Mouse (Mus musculus) neural tube, embryonic 11.5 days (tissue): ENCODE measurements around the gene Pard3. TPM values are rescaled to one million over a fixed set of nuclear protein-coding genes. Genes with fewer than 3 reads are reported as not detected.
A peak's percentile ranks its signal among the peaks of the same experiment; 100 is the strongest.

Experiments used
- ATAC-seq: fragments of 200-750 bp; cut with Nextera tagmentation; 2 replicates; pipeline ENCODE4 v1.8.0; 2017; ENCODE audit warnings: moderate number of reproducible peaks, mild to moderate bottlenecking, moderate TSS enrichment, moderate library complexity; ENCODE audit not compliant: insufficient read depth, low FRiP score, low TSS enrichment
- DNase-seq: peaks from one replicate; pipeline ENCODE4 v3.0.0-alpha.2; 2015; ENCODE audit warnings: low spot score
- H3K27ac ChIP-seq: fragments of 300-500 bp; sonication (generic); 2 replicates; pipeline ENCODE4 v1.5.1; 2014; ENCODE audit warnings: low read depth, mild to moderate bottlenecking, low read length
- H3K27me3 ChIP-seq: fragments of 300-500 bp; sonication (generic); 2 replicates; pipeline ENCODE4 v1.6.1; 2014; ENCODE audit warnings: mild to moderate bottlenecking, low read length, mixed read lengths; ENCODE audit not compliant: control insufficient read depth, insufficient read depth
- H3K36me3 ChIP-seq: fragments of 300-500 bp; sonication (generic); 2 replicates; pipeline ENCODE4 v1.6.1; 2014; ENCODE audit warnings: mild to moderate bottlenecking, low read length, moderate library complexity, mixed read lengths; ENCODE audit not compliant: control insufficient read depth, insufficient read depth
- H3K4me1 ChIP-seq: fragments of 300-500 bp; sonication (generic); 2 replicates; pipeline ENCODE4 v1.6.1; 2014; ENCODE audit warnings: low read length, mixed read lengths; ENCODE audit not compliant: control insufficient read depth, insufficient read depth
- H3K4me2 ChIP-seq: fragments of 300-500 bp; sonication (generic); 2 replicates; pipeline ENCODE4 v1.6.1; 2014; ENCODE audit warnings: low read depth, mild to moderate bottlenecking, moderate library complexity
- H3K4me3 ChIP-seq: fragments of 300-500 bp; sonication (generic); 2 replicates; pipeline ENCODE4 v1.5.1; 2014; ENCODE audit warnings: low read depth, low read length
- H3K9ac ChIP-seq: fragments of 300-500 bp; sonication (generic); 2 replicates; pipeline ENCODE4 v1.6.1; 2014; ENCODE audit warnings: mild to moderate bottlenecking, low read length
- H3K9me3 ChIP-seq: fragments of 300-500 bp; sonication (generic); 2 replicates; pipeline ENCODE4 v1.6.1; 2016; ENCODE audit warnings: low read length; ENCODE audit not compliant: control insufficient read depth
- WGBS: fragments of 180-500 bp; shearing (Covaris S2); extraction: QIAGEN DNeasy Blood & Tissue Kit; methylation state at CpG from one replicate; pipeline ENCODE4 v1.1.7; 2014; 5-methylcytosine and 5-hydroxymethylcytosine counted together
- polyA plus RNA-seq: library from polyadenylated mRNA; unstranded; fragments of >200 nt; fragmentation: Nextera tagmentation; extraction: Ambion mirVana; gene quantifications from 2 replicates; pipeline ENCODE4 v1.2.1, GENCODE M21; 2014

The Pard3 gene
- polyA plus RNA-seq, 1 experiment from 2014 or later = 37.5 TPM

GRCm38 (mm10) chr8:127499720-127500114 lies 436.0 kb downstream of the Pard3 start:
- H3K9ac ChIP-seq = no peak overlapping the region
- peaks cover 18% of the 10 kb centered on the region; the same call in 1 of the 2 replicates for H3K4me1 ChIP-seq
- 74% methylated on average over 13 of the region's 13 CpGs for WGBS
- H3K4me2 ChIP-seq = no peak overlapping the region
- peak overlapping the region; percentile 54 for H3K27ac ChIP-seq
- H3K4me3 ChIP-seq = no peak overlapping the region
- H3K36me3 ChIP-seq = no peaks in the 10 kb centered on the region
- no peak for DNase-seq
- 0 out of 2 replicates have a peak, but pooled peaks have one; percentile 8 for ATAC-seq
- no peaks in the 10 kb centered on the region for H3K27me3 ChIP-seq
- H3K9me3 ChIP-seq = no peaks in the 10 kb centered on the region

- H3K27me3 ChIP-seq = no peaks in the 10 kb centered on the region
- H3K27ac ChIP-seq = peak overlapping the region; percentile 54
- no peak overlapping the region for H3K4me2 ChIP-seq
- peaks cover 16% of the 10 kb centered on the region; the same call in 1 of the 2 replicates for H3K4me1 ChIP-seq
- 15% methylated on average over 7 of the region's 7 CpGs for WGBS
- no peak overlapping the region for H3K4me3 ChIP-seq
- no peaks in the 10 kb centered on the region for H3K9me3 ChIP-seq
- DNase-seq (peak; percentile 44), ATAC-seq (peak; percentile 78)
- no peak overlapping the region for H3K9ac ChIP-seq
- no peaks in the 10 kb centered on the region for H3K36me3 ChIP-seq
Measured at GRCm38 (mm10) chr8:127500206-127500605, 436.5 kb downstream of the Pard3 start.

- peaks cover 15% of the 10 kb centered on the region; the same call in 1 of the 2 replicates for H3K4me1 ChIP-seq
- no peak overlapping the region for H3K27ac ChIP-seq
- no peak overlapping the region for H3K9ac ChIP-seq
- H3K9me3 ChIP-seq = no peaks in the 10 kb centered on the region
- H3K36me3 ChIP-seq = no peaks in the 10 kb centered on the region
- no peak for ATAC-seq
- H3K4me3 ChIP-seq = no peak overlapping the region
- no peak for DNase-seq
- H3K27me3 ChIP-seq = no peaks in the 10 kb centered on the region
- no peak overlapping the region for H3K4me2 ChIP-seq
- 96% methylated on average over 1 of the region's 1 CpGs for WGBS
Measured at GRCm38 (mm10) chr8:127501756-127502155, 438.1 kb downstream of the Pard3 start.

- Histone ChIP-seq H3K4me2 (no peak overlapping the region), H3K27ac (no peak overlapping the region), H3K4me1 (no peaks in the 10 kb centered on the region), H3K4me3 (no peak overlapping the region), H3K36me3 (no peaks in the 10 kb centered on the region), H3K9me3 (no peaks in the 10 kb centered on the region), H3K9ac (no peak overlapping the region), H3K27me3 (no peaks in the 10 kb centered on the region)
- DNase-seq (no peak), ATAC-seq (no peak)
- 95% methylated on average over 1 of the region's 1 CpGs for WGBS
Measured at GRCm38 (mm10) chr8:127505286-127505685, 441.6 kb downstream of the Pard3 start.

- DNase-seq (no peak), ATAC-seq (no peak)
- 96% methylated on average over 1 of the region's 1 CpGs for WGBS
Measured at GRCm38 (mm10) chr8:127506336-127506735, 442.6 kb downstream of the Pard3 start.

GRCm38 (mm10) chr8:127511341-127511740 lies 447.6 kb downstream of the Pard3 start:
- ATAC-seq = no peak
- Histone ChIP-seq H3K4me2 (no peak overlapping the region), H3K9me3 (no peaks in the 10 kb centered on the region), H3K36me3 (no peaks in the 10 kb centered on the region), H3K9ac (no peak overlapping the region), H3K27me3 (no peaks in the 10 kb centered on the region), H3K27ac (no peak overlapping the region), H3K4me1 (no peaks in the 10 kb centered on the region; the same call in 1 of the 2 replicates), H3K4me3 (no peak overlapping the region)
- 91% methylated on average over 1 of the region's 1 CpGs for WGBS
- no peak for DNase-seq

More at GRCm38 (mm10) chr8:127506336-127506735, 442.6 kb downstream of the Pard3 start:
- Histone ChIP-seq H3K4me1 (no peaks in the 10 kb centered on the region), H3K4me3 (no peak overlapping the region), H3K4me2 (no peak overlapping the region), H3K27ac (no peak overlapping the region), H3K9ac (no peak overlapping the region), H3K36me3 (no peaks in the 10 kb centered on the region), H3K27me3 (no peaks in the 10 kb centered on the region), H3K9me3 (no peaks in the 10 kb centered on the region)

GRCm38 (mm10) chr8:127512001-127512573 lies 448.4 kb downstream of the Pard3 start:
- Histone ChIP-seq H3K4me1 (no peaks in the 10 kb centered on the region; the same call in 1 of the 2 replicates), H3K27ac (no peak overlapping the region), H3K4me2 (no peak overlapping the region), H3K4me3 (no peak overlapping the region), H3K27me3 (no peaks in the 10 kb centered on the region), H3K36me3 (no peaks in the 10 kb centered on the region), H3K9me3 (no peaks in the 10 kb centered on the region), H3K9ac (no peak overlapping the region)
- DNase-seq = no peak
- ATAC-seq = no peak
- 26% methylated on average over 1 of the region's 1 CpGs for WGBS

GRCm38 (mm10) chr8:127512580-127512979 lies 448.9 kb downstream of the Pard3 start:
- H3K27me3 ChIP-seq = no peaks in the 10 kb centered on the region
- ATAC-seq (no peak), DNase-seq (no peak)
- no peak overlapping the region for H3K4me2 ChIP-seq
- H3K9ac ChIP-seq = no peak overlapping the region
- H3K4me1 ChIP-seq = no peaks in the 10 kb centered on the region; the same call in 1 of the 2 replicates
- no peaks in the 10 kb centered on the region for H3K9me3 ChIP-seq
- H3K27ac ChIP-seq = no peak overlapping the region
- WGBS = 46% methylated on average over 4 of the region's 4 CpGs
- H3K36me3 ChIP-seq = no peaks in the 10 kb centered on the region
- no peak overlapping the region for H3K4me3 ChIP-seq
